Mouse (Mus musculus): ENCODE results near the gene Gpr37l1. TPM values are rescaled to one million over a fixed set of nuclear protein-coding genes. Genes with fewer than 3 reads are reported as not detected.

The Gpr37l1 gene
- polyA plus RNA-seq, 1 experiment from 2014 or later = 0.68 TPM

DNA sequence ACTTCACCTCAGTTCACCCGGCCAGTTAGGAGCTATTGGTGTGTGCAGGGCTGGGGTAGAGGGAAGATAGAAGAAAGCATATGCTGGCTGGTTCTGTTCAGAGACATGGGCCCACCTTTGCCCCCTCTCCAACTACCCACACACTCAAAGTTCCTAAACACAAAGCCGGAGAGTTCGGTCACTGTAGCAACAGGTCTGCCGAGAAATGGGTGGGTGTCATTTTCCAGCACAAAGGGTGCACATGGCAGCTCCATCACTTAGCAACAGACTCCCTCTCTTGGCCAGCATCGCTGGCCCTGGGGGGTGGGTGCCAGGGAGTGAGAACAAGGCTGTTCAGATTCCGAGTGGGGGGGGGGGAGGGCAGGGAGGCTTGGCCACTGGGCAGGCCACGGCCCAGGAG lies 8.4 kb downstream of the Gpr37l1 start:
- H3K9ac ChIP-seq = no peak overlapping the region
- peaks cover 30% of the 10 kb centered on the region; the same call in 1 of the 2 replicates for H3K4me1 ChIP-seq (replicated peaks; ENCODE audit: control insufficient read depth, insufficient read depth, low read length)
- H3K27me3 ChIP-seq (ENCODE audit: control insufficient read depth, insufficient read depth, low read length) = no peaks in the 10 kb centered on the region
- peaks cover 26% of the 10 kb centered on the region for H3K36me3 ChIP-seq (replicated peaks; ENCODE audit: control insufficient read depth, insufficient read depth)
- peak overlapping the region; percentile 89 for H3K27ac ChIP-seq
- 26% methylated on average over 7 of the region's 7 CpGs for WGBS
- DNase-seq (ENCODE audit: low spot score) = no peak
- H3K4me2 ChIP-seq (replicated peaks) = no peak overlapping the region; the same call in 1 of the 2 replicates
- no peak overlapping the region for H3K4me3 ChIP-seq (replicated peaks; ENCODE audit: low read length)
- peak; percentile 66 for ATAC-seq (ENCODE audit: low FRiP score)
- no peaks in the 10 kb centered on the region for H3K9me3 ChIP-seq (ENCODE audit: control insufficient read depth, low read length)

DNA sequence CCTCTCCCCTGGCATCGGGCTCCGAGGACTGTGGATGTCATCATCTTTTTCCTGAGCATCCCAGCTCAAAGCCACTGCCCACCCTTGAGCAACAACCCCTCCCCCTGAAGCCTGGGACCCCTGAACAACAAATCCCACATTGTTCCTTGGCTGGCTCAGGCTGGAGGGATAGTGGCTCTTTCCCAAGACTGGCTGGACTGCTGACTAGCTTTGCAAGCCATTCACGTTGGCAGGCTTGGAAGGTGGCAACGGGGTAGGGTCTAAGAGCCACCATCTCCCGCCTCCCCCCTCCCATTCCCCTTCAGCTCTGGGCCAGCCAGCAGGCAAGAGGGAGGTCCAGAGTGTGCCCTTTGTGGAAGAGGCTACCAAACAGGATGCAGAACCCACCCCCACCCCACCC lies 8.8 kb downstream of the Gpr37l1 start:
- H3K4me3 ChIP-seq (replicated peaks; ENCODE audit: low read length) = no peak overlapping the region
- no peaks in the 10 kb centered on the region for H3K9me3 ChIP-seq (ENCODE audit: control insufficient read depth, low read length)
- H3K36me3 ChIP-seq (replicated peaks; ENCODE audit: control insufficient read depth, insufficient read depth) = peaks cover 29% of the 10 kb centered on the region
- peak; percentile 76 for ATAC-seq (ENCODE audit: low FRiP score)
- peak overlapping the region; percentile 89 for H3K27ac ChIP-seq
- WGBS = 31% methylated on average over 5 of the region's 5 CpGs
- no peak overlapping the region; the same call in 1 of the 2 replicates for H3K4me2 ChIP-seq (replicated peaks)
- peak; percentile 59 for DNase-seq (ENCODE audit: low spot score)
- peaks cover 34% of the 10 kb centered on the region; the same call in 1 of the 2 replicates for H3K4me1 ChIP-seq (replicated peaks; ENCODE audit: control insufficient read depth, insufficient read depth, low read length)
- no peaks in the 10 kb centered on the region for H3K27me3 ChIP-seq (ENCODE audit: control insufficient read depth, insufficient read depth, low read length)
- no peak overlapping the region for H3K9ac ChIP-seq

DNA sequence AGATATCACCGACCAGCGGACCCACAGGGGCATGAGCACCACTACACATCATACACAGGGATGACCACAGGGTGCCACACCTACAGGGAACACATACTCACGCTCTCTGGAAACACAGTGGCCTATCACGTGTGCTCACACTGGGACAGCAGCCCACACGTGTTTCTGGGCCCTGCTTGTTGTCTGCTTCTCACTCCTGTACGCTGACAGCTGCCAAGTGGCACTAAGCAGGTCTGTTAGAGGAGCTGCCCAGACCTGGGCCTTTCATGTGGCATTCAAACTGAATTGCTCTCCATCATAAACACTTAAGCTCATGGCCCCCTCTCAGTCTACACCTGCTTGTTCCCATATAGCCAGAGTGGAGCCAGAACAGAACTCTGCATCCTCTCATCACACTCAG lies 11.2 kb downstream of the Gpr37l1 start:
- ATAC-seq (ENCODE audit: low FRiP score) (no peak), DNase-seq (ENCODE audit: low spot score) (no peak)
- Histone ChIP-seq H3K27ac (peak overlapping the region; percentile 18; the same call in 1 of the 2 replicates), H3K36me3 (replicated peaks; ENCODE audit: control insufficient read depth, insufficient read depth) (peaks cover 50% of the 10 kb centered on the region), H3K9me3 (ENCODE audit: control insufficient read depth, low read length) (no peaks in the 10 kb centered on the region), H3K4me3 (replicated peaks; ENCODE audit: low read length) (no peak overlapping the region), H3K4me2 (replicated peaks) (no peak overlapping the region), H3K9ac (no peak overlapping the region), H3K4me1 (replicated peaks; ENCODE audit: control insufficient read depth, insufficient read depth, low read length) (peaks cover 35% of the 10 kb centered on the region; the same call in 1 of the 2 replicates), H3K27me3 (ENCODE audit: control insufficient read depth, insufficient read depth, low read length) (no peaks in the 10 kb centered on the region)
- 85% methylated on average over 6 of the region's 6 CpGs for WGBS

DNA sequence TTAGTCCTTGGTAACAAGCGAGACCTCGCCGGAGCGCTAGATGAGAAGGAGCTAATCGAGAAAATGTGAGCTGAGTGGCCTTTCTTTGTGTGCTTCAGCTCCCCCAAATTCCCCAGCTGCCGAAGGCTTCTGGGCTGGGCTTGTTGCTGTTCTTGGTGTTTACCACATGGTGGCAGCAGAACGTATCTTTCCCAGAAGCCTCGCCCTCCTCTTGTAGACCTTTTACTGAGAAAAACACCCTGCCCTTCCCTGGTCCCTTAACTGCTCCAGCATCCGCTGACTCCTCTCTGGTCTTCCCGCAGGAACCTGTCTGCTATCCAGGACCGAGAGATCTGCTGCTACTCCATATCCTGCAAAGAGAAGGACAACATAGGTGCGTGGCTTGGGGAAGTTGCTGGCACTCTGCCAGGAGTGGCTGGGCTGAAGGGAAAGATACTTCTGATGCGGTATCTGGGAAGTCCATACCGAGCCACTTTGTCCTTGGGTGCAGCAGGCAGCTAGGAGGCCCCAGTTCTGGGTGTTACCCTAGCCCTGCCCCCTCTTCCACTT lies 13.0 kb downstream of the Gpr37l1 start:
- no peaks in the 10 kb centered on the region for H3K27me3 ChIP-seq (ENCODE audit: control insufficient read depth, insufficient read depth, low read length)
- H3K27ac ChIP-seq = peak overlapping the region; percentile 94
- no peak overlapping the region for H3K4me3 ChIP-seq (replicated peaks; ENCODE audit: low read length)
- peaks cover 47% of the 10 kb centered on the region; the same call in 1 of the 2 replicates for H3K4me1 ChIP-seq (replicated peaks; ENCODE audit: control insufficient read depth, insufficient read depth, low read length)
- WGBS = 4% methylated on average over 14 of the region's 14 CpGs
- no peaks in the 10 kb centered on the region for H3K9me3 ChIP-seq (ENCODE audit: control insufficient read depth, low read length)
- peak overlapping the region; percentile 48 for H3K9ac ChIP-seq
- peak overlapping the region; percentile 39 for H3K4me2 ChIP-seq (replicated peaks)
- peak; percentile 54 for ATAC-seq (ENCODE audit: low FRiP score)
- DNase-seq (ENCODE audit: low spot score) = peak; percentile 91
- peaks cover 58% of the 10 kb centered on the region for H3K36me3 ChIP-seq (replicated peaks; ENCODE audit: control insufficient read depth, insufficient read depth)

DNA sequence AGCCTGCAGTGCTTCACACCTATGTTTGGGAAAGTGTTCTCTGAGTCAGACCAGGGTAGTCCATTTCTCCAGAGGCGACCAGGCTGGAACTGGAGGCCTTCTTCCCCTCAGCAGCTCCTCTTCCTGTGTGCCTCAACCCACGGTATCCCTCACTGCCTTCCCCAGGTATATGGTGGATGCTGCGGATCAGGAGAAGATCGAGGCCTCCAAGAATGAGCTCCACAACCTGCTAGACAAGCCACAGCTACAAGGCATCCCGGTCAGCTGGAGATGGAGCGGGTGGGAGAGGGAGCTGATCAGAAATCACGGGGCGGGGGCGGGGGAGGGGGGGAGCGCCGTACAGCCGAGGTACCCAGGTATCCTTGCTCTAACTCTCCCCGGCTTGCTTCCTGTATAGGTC lies 13.5 kb downstream of the Gpr37l1 start:
- no peak for DNase-seq (ENCODE audit: low spot score)
- peak; percentile 18; the same call in 1 of the 2 replicates for ATAC-seq (ENCODE audit: low FRiP score)
- H3K9ac ChIP-seq = peak overlapping the region; percentile 48
- peaks cover 51% of the 10 kb centered on the region for H3K4me1 ChIP-seq (replicated peaks; ENCODE audit: control insufficient read depth, insufficient read depth, low read length)
- H3K36me3 ChIP-seq (replicated peaks; ENCODE audit: control insufficient read depth, insufficient read depth) = peaks cover 58% of the 10 kb centered on the region
- H3K4me3 ChIP-seq (replicated peaks; ENCODE audit: low read length) = no peak overlapping the region
- H3K27ac ChIP-seq = peak overlapping the region; percentile 94
- 15% methylated on average over 12 of the region's 13 CpGs for WGBS
- H3K27me3 ChIP-seq (ENCODE audit: control insufficient read depth, insufficient read depth, low read length) = no peaks in the 10 kb centered on the region
- no peaks in the 10 kb centered on the region for H3K9me3 ChIP-seq (ENCODE audit: control insufficient read depth, low read length)
- peak overlapping the region; percentile 39 for H3K4me2 ChIP-seq (replicated peaks)

DNA sequence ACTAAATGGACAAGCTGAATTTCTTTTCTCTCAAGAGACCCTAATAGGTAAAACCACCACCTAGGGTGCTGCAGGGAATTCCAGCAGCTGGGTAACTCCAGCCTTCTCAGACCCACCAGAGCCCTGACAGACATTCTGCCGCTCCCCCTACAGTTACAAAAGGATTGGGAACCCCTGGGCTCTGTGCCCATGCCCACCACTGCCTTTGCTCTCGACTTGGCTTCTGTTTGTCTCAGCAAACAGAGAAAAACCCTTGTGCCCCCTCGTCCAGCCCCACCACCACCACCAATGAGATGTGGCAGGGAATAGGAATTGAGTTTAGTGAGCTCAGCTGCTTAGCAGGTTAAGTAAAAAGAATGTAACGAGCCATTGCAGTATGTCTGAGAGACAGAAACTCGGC lies 18.5 kb downstream of the Gpr37l1 start:
- H3K4me1 ChIP-seq (replicated peaks; ENCODE audit: control insufficient read depth, insufficient read depth, low read length) = peaks cover 39% of the 10 kb centered on the region

DNA sequence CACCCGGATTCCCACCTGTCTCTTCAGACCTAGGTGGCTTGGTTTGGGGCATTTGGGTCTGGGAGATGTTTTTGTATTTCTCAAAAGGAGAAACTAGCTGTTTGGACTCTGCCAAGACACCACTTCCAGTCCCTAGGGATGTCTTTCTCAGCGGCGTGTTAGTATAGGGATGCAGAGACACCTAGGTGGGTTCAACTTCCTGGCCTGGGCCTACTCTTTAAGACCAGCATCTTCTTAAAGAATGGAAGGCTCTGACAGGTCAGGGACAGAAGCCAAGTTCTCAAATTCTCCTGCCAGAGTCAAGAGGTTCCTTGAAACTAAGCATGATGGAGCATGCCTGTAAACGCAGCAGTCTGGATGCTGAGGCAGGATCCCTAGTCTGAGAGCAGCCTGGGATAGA lies 19.0 kb downstream of the Gpr37l1 start:
- Histone ChIP-seq H3K9me3 (ENCODE audit: control insufficient read depth, low read length) (no peaks in the 10 kb centered on the region), H3K4me2 (replicated peaks) (peak overlapping the region; percentile 73), H3K27me3 (ENCODE audit: control insufficient read depth, insufficient read depth, low read length) (no peaks in the 10 kb centered on the region), H3K27ac (peak overlapping the region; percentile 98), H3K9ac (peak overlapping the region; percentile 99), H3K4me3 (replicated peaks; ENCODE audit: low read length) (peak overlapping the region; percentile 93), H3K4me1 (replicated peaks; ENCODE audit: control insufficient read depth, insufficient read depth, low read length) (peaks cover 35% of the 10 kb centered on the region), H3K36me3 (replicated peaks; ENCODE audit: control insufficient read depth, insufficient read depth) (peaks cover 27% of the 10 kb centered on the region)
- WGBS = 54% methylated on average over 4 of the region's 4 CpGs
- no peak for ATAC-seq (ENCODE audit: low FRiP score)
- no peak for DNase-seq (ENCODE audit: low spot score)

More for the DNA sequence above, 18.5 kb downstream of the Gpr37l1 start:
- Histone ChIP-seq H3K27ac (peak overlapping the region; percentile 98), H3K4me3 (replicated peaks; ENCODE audit: low read length) (peak overlapping the region; percentile 93), H3K9ac (peak overlapping the region; percentile 99), H3K36me3 (replicated peaks; ENCODE audit: control insufficient read depth, insufficient read depth) (peaks cover 32% of the 10 kb centered on the region), H3K4me2 (replicated peaks) (peak overlapping the region; percentile 73), H3K27me3 (ENCODE audit: control insufficient read depth, insufficient read depth, low read length) (no peaks in the 10 kb centered on the region), H3K9me3 (ENCODE audit: control insufficient read depth, low read length) (no peaks in the 10 kb centered on the region)
- 49% methylated on average over 5 of the region's 5 CpGs for WGBS
- no peak for DNase-seq (ENCODE audit: low spot score)
- ATAC-seq (ENCODE audit: low FRiP score) = no peak

DNA sequence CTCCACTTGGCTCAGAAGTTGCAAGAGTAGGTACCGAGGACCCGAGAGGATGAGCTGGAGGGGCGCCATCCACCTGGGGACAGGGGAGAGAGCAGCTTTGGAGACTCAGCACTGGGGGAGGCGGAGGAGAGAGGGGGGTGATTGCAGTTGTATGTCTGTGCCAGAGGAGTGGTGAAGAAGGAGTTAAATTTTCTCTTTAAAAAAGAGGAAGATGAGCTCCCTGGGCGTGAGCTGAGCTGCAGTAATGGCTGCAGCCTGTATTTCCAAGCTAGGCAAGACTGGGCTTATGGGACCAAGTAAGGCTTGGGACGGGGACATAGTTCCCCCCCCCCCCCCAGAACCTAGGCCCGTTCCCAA lies 19.8 kb downstream of the Gpr37l1 start:
- peak overlapping the region; percentile 93 for H3K4me3 ChIP-seq (replicated peaks; ENCODE audit: low read length)
- H3K9me3 ChIP-seq (ENCODE audit: control insufficient read depth, low read length) = no peaks in the 10 kb centered on the region
- H3K27me3 ChIP-seq (ENCODE audit: control insufficient read depth, insufficient read depth, low read length) = no peaks in the 10 kb centered on the region
- H3K4me1 ChIP-seq (replicated peaks; ENCODE audit: control insufficient read depth, insufficient read depth, low read length) = peaks cover 35% of the 10 kb centered on the region
- peak; percentile 24 for ATAC-seq (ENCODE audit: low FRiP score)
- no peak for DNase-seq (ENCODE audit: low spot score)
- H3K27ac ChIP-seq = peak overlapping the region; percentile 98
- peaks cover 19% of the 10 kb centered on the region for H3K36me3 ChIP-seq (replicated peaks; ENCODE audit: control insufficient read depth, insufficient read depth)
- H3K4me2 ChIP-seq (replicated peaks) = peak overlapping the region; percentile 73
- H3K9ac ChIP-seq = peak overlapping the region; percentile 99
- 3% methylated on average over 7 of the region's 7 CpGs for WGBS

DNA sequence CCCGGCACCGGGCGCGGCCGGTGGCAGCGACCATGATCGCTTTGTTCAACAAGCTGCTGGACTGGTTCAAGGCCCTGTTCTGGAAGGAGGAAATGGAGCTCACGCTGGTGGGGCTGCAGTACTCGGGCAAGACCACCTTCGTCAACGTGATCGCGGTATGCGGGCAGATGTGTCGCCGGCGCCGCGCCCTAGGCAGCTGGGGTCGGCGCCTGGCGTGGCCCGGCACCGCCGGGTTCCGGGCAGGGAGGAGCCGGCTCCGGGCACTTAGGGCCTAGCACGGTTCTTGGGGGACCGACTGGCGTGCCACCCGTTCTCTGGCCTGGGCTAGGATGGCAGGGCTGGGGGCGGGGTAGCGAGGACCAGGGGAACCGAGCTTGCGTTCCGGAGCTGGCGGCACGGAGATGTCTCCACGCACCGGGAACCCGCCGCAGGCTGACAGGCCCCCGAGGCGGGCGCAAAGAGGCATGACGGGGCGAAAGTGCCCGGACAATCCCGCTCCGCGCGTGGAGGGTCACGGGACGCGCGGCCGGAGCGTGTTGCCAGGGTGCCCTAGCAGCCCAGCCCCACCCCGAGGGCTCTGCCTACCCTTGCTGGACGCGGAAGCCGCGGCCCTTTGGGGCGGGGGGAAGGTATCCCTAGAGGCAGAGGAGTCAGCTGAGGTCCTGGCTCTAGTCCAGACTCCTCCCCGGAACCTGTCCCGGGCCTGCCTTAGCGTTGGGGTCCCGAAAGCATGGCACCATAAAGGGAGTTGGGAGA lies 20.4 kb downstream of the Gpr37l1 start:
- Histone ChIP-seq H3K9ac (peak overlapping the region; percentile 99), H3K36me3 (replicated peaks; ENCODE audit: control insufficient read depth, insufficient read depth) (peaks cover 14% of the 10 kb centered on the region), H3K4me3 (replicated peaks; ENCODE audit: low read length) (peak overlapping the region; percentile 93), H3K9me3 (ENCODE audit: control insufficient read depth, low read length) (no peaks in the 10 kb centered on the region), H3K4me1 (replicated peaks; ENCODE audit: control insufficient read depth, insufficient read depth, low read length) (peaks cover 35% of the 10 kb centered on the region), H3K4me2 (replicated peaks) (peak overlapping the region; percentile 73), H3K27ac (peak overlapping the region; percentile 98), H3K27me3 (ENCODE audit: control insufficient read depth, insufficient read depth, low read length) (no peaks in the 10 kb centered on the region)
- ATAC-seq (ENCODE audit: low FRiP score) (peak; percentile 67), DNase-seq (ENCODE audit: low spot score) (peak; percentile 75)
- WGBS = under 1% methylated on average over 66 of the region's 69 CpGs
